Mouse (Mus musculus) cerebellum, adult 9-10 months (tissue): ENCODE results near the gene Abcb5.

Experiments
- DNase-seq: peaks from one replicate; pipeline ENCODE4 v3.0.0; 2022

The Abcb5 gene

DNA sequence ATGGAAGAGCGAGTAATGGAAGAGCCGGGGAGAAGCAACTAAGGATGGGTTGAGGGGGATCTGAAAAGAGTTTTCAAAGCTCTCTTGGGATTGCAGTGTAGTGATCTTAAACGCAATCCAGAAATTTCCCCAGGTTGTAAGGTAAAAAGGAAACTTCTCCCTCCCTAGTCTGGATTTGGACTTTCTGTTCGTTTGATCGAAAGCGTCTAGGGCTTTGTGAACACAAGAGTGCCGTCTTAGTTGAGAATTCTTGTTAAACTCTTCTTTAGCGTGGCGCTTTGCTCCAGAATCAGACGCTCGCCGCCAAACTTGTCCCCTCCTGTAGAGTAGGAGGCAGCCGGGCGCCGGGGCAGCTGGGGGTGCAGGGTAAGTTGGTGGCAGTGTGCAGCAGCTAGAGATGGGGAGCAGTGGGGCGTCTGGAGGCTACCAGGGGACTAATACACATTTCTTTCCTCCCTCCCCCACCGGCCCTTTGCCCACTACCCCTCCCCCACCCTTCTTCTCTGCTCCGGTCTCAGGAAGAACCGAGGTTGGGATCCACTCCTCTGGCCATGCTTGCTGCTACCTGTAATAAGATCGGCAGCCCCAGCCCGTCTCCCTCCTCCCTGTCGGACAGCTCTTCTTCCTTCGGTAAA lies 118.2 kb downstream of the Abcb5 start:
- DNase-seq: no peak

DNA sequence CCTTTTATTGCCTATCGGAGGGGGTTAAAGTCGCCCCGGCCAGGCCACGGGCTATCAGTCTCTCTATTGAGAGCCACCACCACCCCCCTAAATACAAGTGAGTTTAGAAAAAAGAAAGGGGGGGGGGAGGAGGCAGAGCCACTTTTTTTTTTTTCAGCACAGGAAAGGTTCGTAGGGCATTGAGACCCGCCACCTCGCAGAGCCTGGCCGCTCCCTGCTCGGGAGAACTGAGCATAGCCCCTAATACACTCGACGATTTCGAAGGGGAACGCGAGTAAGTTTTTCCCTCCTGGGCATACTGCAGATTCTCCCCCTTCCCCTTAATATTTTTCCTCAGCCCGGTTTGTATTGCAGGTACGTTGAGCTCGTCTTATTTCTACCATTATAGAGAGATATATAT lies 118.8 kb downstream of the Abcb5 start:
- DNase-seq: no peak

DNA sequence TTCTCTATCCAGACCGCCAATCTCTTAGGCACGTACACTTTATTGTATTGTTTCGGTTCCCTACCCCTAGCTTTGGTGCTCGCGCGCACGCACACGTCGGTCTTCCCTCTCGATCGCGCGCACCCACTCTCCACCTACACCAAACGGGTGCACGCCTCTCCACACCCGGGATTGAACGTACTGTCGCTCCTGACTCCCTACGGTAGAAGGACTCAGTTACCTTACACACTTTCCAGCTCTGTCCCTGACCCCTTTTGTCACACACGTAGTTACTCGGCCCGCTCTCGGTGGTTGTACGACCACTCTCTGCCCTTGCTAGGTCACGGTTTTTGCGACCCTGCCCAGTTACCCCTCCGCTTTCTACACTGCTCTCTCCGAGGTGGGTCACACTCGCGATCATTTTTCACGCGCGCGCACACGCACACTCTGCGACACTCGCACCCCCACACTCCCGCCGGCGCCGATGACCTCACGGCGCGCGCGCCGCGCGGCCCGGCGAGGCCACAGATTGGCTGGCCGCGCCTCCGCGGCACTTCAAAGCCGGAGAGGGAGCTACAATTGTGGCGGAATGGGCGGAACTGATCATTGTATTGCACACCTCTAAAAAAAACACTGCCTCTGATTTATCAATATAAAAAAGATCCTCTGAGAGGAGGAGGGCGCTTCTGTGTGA lies 119.4 kb downstream of the Abcb5 start:
- no peak for DNase-seq

DNA sequence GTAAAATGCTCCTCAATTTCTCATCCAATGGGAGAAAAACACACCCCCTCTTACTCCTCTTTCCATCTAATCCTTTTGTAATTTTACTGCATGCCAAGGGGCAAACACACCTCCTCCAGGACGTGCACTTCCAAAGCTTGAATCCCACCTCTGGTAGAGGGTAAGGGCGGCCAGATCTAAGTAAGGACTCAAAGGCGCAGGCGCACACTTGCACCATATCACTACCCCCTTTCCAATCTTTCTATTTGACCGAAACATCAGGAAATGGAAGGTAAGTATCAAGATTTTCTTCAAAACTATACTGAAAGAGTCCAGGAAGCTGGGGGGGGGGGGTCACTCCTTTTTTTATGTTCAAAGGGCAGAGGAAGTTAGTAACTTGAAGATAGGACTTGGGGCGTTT lies 120.0 kb downstream of the Abcb5 start, which contains the start of gene Sp8:
Gene Sp8 (plus strand): TSS at position 109 of the 400 bp plus-strand sequence.
- DNase-seq: no peak

DNA sequence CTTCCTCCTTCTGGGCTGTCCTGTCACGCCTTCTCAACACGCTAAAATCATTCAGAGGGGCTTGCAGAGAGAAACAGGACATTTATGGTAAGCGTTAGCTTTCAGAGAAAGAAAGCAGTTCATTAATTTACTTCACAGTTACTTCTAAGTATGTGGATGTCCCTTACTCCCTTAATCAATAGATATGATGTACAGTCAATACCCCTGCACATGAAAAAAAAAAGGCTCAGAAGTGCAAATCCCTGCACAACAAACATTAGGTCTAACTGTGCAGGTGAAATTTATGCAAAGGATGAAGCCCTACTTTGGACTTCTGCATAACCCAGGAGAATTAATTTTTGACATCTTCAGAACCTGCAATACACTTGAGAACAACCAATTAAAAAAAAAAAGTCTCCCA lies 120.9 kb downstream of the Abcb5 start:
- no peak for DNase-seq

DNA sequence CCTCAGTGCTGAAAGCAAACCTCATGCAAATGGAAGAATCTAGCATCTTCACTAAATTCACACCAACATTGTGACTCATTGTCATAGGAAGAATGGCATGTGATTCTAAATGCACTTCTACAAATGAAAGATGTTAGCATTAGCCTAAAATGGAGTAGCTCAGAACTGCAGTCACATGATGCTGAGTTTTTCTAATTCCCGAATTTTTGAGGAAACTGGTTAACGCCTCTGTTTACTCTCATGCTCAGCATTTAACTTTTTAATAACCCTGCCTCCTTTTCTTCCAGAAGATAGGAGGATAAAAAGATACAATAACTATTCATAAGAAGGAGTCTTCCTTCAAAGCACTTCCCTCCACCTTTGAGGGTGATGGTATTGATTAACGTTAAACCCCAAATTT lies 121.4 kb downstream of the Abcb5 start:
- DNase-seq: no peak

DNA sequence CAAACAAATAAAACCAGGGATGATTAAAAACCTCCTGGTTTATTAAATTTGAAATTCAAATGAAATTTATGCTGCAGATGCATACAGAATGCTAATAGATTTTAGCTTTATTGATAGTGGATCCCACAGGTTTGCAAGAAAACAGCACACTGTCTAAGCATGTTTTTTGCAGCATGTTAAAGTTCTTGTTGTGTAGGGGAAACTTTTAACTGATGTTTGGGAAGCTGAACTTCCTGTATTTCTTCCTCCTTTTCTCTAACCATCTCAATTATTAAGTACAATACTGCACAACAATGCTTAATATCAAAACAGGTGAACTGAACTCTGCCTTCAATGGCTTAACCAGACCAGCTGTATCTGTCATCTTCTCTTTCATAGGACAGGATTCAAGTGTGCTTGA lies 122.1 kb downstream of the Abcb5 start:
- DNase-seq: no peak

DNA sequence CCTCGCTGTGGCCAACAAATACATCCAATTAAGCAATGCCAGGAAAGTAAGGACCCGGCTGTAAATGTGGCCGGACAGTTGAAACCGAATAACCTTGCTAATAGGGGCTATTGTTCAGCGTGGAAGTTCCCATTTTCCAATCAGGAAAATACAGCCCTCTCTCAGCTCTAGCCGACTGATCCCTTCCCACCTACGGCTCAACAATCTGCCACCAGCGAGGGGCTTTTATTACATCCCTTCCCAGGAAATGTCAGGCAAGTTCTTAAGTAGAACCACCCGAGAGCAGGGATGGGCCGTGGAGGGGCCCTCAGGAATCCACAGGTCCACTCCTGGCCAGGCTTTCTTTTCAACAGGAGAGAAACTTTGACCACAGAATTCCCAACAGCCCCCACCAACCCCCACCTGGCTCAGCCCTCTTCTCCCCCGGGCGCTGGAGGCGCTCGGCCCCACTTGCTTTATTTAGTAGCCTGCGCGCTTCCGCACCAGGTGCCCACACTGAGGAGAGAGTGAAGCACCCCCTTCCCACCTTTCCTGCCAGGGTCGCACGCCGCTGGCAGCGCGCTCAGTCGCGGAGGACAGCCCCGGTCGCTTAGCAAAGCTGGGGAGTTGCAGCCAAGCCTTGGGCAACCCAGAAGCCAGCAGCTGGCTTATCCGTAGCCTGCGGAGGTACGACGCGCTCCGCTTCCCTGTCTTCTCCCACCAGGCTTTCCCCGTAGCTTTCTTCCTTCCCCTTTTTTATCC lies 123.4 kb downstream of the Abcb5 start:
- no peak for DNase-seq

DNA sequence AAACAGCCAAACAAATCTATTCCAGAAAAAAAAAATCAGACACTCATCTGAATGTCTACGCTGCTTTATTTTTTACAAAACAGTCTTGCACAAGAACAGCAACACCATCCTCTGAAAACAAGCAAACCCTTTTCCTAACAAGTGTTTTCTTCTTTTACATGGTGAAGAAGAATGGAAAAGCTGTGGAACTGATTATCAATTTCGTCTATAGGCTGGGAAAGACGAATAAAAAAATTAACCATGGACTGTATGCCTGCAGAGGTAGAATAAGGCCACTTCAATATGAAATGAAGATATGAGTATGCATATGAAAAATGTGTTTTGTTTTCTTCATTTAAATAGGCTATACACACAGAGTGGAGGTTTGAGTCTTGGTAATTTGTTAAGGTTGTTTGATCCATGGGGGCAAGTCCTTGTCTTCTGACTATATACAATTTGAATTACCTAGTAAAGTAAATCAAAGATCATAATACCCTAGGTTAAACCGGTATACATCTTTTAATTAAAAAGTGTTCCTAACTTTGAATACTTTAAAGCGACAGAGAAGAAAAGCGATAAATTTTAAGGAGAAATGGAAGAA lies 124.2 kb downstream of the Abcb5 start:
- DNase-seq: no peak

DNA sequence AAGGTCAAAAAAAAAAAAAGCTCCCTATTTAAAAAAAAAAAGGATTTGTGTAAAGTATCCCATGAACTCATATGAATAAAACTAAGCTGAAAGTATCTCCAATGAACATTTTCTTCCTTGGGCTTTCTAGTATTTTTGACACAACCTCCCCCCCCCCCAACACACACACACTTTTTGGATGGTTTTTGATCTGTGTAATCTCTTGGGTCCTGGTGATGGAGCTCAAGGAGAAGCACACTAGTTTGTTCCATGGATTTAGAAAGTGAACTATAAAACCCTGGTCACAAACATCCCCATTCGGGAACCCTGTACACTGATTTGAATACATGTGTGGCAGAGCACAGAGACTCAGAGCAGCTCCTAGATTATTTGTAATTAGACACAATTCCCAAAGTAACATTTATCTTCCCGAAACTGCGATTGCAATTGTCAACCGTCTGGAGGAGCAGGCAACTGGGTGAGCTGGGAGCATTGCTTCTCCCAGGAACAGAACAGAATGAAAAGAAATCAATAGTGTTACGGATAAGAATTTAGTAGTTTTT lies 124.8 kb downstream of the Abcb5 start:
- no peak for DNase-seq

DNA sequence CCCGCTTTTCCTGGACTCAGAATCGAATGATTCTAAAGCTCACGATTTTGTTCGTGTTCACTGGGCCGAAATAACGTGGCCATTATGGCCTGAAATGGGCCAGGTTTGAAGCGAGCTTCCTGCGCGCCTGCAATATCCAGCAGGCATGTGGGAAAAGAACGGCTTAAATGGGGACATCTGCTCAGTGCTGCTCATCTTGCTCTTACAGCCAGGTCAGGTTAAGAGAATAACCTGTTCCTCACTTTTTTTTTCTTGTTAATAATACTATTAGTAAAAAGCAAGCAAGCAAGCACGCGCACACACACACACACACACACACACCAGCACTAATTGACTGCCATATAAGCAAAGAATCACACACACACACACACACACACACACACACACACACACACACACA lies 125.4 kb downstream of the Abcb5 start:
- no peak for DNase-seq

DNA sequence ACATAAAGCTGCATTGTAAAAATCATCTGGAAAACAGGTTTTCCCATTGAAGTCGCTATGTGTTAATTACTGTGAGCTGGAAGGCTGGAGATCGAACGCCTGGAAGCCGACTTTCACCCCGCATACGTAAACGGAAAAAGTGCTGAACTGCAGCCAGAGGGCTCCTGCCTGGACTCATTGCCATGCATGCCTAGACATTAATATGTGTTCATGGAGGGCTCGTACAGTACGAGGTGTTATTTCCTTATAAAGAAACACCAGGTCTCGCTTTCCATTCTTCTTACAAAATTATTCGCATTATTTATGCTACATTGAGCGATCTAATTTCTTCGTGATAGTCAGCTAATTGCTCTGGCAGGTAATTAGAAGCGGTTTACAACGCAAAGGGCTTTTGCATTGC lies 125.9 kb downstream of the Abcb5 start:
- DNase-seq: no peak

DNA sequence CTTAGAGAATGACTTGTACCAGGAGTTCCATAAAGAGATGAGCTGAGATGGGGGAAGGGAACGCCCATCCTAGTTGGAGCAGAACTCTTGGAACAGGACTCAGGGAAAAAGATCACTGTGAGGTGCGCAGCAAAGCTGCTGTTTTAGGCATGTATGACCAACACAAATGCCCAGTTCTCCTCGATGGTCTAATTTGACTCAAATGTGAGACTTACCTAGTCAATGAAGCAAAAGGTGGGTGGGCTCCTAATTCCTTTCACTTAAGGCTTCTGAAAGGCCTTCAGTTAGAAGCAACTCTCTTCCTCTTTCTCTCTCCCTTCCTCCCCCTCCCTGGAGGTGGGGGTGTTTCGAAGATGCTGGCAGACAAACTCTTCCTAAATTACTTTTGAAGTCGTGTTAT lies 126.8 kb downstream of the Abcb5 start:
- DNase-seq: no peak

DNA sequence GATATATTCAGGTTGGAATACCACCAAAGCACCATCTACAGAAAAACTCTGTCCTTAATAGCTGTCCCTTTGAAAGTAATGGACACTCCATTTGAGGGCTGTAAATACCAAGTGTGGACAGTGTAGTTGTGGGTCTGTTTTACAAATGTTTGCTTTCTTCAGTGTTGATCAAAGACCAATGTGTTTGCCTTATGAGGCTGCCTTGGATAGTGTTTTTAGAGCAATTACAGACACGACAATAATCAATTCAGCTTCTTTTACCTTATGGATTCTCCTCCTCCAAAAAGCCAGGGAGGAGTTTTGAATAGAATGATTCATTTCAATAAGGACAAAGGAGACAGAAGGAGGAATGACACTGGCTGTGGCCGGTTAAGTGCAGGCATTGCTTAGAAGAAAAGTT lies 128.0 kb downstream of the Abcb5 start:
- no peak for DNase-seq

DNA sequence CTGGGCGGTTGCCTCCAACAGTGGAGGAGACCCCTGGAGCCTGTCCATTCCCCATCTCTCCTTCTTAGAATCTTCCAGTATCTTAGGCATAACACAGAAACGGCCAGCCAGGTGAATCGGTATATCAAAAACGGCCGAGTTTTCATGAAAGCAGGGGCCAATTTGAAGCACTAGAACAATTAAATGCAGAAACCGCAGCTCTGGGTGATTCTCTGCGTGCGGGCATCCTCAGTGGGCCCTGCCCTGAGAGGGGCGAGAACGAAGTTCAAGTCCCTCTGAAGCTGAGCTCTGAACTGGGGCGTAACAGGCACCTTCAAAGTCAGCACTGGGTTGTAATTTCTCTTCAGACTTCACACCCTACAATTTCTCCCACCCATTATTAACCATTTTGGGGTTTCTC lies 128.9 kb downstream of the Abcb5 start:
- no peak for DNase-seq

DNA sequence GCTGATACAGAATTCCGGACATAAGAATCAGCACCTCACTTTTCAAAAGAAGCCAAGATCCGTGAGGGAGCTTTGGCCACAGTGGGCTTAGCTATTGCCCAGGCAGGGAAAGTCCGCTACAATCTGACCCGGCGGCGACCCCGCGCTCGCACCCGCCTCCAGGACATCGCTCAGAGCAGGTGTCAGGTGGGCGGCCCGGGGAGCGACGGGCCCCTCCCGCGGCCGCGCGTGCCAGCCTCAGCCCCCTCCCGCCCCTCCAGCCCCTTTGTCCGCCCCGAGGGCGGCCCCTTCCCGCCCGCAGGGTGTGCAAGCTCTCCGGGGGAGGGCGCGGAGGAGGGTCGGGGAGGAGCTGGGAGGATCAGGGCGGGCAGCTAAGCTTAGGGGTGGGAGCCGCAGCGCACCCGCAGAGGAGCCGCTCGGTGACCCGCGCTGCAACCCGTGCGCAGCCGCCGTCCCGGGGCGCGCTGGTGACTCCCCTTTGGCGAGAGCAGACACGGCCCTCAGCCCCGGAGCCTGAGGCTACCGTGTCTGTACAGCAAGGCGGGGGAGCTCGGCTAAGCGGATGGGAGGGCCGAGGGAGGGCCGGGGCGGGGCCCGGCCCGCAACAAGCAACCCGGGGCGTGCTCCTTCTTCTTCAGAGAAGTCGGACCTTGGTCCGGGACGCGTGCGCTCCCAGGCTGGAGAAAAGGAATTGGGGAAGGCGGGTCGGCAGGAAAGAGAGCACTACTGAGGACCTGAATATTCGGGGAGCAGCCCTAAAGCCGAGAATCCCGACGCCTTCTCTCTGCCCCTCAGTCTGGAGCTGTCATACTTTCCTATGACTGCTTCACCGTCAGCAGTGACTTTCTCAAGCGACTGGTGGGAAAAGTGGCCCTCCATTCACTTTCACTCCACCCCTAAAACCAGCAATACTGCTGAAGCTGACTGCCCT lies 129.5 kb downstream of the Abcb5 start:
- DNase-seq: no peak

DNA sequence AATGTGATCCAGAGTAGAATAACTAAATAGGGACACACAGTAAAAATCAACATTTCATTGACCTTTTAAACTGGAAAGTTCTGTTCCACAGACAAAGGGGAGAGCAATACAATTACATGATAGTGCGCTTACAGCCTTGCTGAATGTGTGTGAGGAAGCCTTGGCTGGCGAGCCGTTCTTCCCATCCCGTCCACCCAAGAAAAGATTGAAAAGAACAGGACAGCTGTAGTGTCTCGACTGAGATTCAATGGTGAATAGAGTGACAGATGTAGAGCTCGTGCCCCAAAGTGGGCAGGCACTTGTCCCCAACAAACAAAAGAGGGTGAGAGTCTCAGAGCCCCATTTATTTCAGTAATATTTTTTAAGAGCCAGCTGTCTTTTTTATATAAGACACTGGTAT lies 136.3 kb downstream of the Abcb5 start:
- DNase-seq: no peak
